Mouse (Mus musculus): ENCODE measurements at regions not wholly inside any gene's neighbourhood (a gene's known extent, or its start where the extent isn't known, plus 50 kb on each side); places are given as distances from the start of the nearest gene placed in this dataset.
A peak's percentile ranks its signal among the peaks of the same experiment; 100 is the strongest.

- DNase-seq (ENCODE audit: low spot score in 2 of 2), result no peak
Observed at GRCm38 (mm10) chr17:72993134-72993533, 75.0 kb downstream of the Lbh start.

- no peak for DNase-seq (ENCODE audit: low spot score in 2 of 2)
Observed at GRCm38 (mm10) chr17:72993626-72994025, 75.5 kb downstream of the Lbh start.

- DNase-seq (ENCODE audit: low spot score in 2 of 2), result no peak
Observed at GRCm38 (mm10) chr17:72996539-72996938, 78.4 kb downstream of the Lbh start.

- DNase-seq (ENCODE audit: low spot score in 2 of 2), result no peak
Observed at GRCm38 (mm10) chr17:72997301-72997921, 79.3 kb downstream of the Lbh start.

GRCm38 (mm10) chr17:73005100-73005499, 87.0 kb downstream of the Lbh start:
- no peak for DNase-seq (ENCODE audit: low spot score in 2 of 2)

- DNase-seq (ENCODE audit: low spot score in 2 of 2), result peak; percentile 56 to 58
Observed at GRCm38 (mm10) chr17:73008901-73009300, 90.8 kb downstream of the Lbh start.

- no peak for DNase-seq (ENCODE audit: low spot score in 2 of 2)
Observed at GRCm38 (mm10) chr17:73009962-73010361, 91.9 kb downstream of the Lbh start.

- DNase-seq (ENCODE audit: low spot score in 2 of 2), result no peak
Observed at GRCm38 (mm10) chr17:73012356-73012755, 94.3 kb downstream of the Lbh start.

GRCm38 (mm10) chr17:73012954-73013353, 94.8 kb upstream of the Lclat1 start:
- DNase-seq (ENCODE audit: low spot score in 2 of 2), result no peak

- no peak for DNase-seq (ENCODE audit: low spot score in 2 of 2)
Observed at GRCm38 (mm10) chr17:73014090-73014853, 93.5 kb upstream of the Lclat1 start.

- no peak for DNase-seq (ENCODE audit: low spot score in 2 of 2)
Observed at GRCm38 (mm10) chr17:73017173-73017572, 90.6 kb upstream of the Lclat1 start.

GRCm38 (mm10) chr17:73022630-73023051, 85.1 kb upstream of the Lclat1 start:
- peak in 1 of 2 experiments; percentile 44 for DNase-seq (ENCODE audit: low spot score in 2 of 2)

GRCm38 (mm10) chr17:73023362-73024107, 84.2 kb upstream of the Lclat1 start:
- no peak for DNase-seq (ENCODE audit: low spot score in 2 of 2)

GRCm38 (mm10) chr17:73027122-73027521, 80.7 kb upstream of the Lclat1 start:
- no peak for DNase-seq (ENCODE audit: low spot score in 2 of 2)

GRCm38 (mm10) chr17:73031796-73032195, 76.0 kb upstream of the Lclat1 start:
- no peak for DNase-seq (ENCODE audit: low spot score in 2 of 2)

GRCm38 (mm10) chr17:73032326-73032725, 75.5 kb upstream of the Lclat1 start:
- no peak for DNase-seq (ENCODE audit: low spot score in 2 of 2)

- DNase-seq (ENCODE audit: low spot score in 2 of 2), result no peak
Observed at GRCm38 (mm10) chr17:73034420-73034819, 73.4 kb upstream of the Lclat1 start.

GRCm38 (mm10) chr17:73034981-73035481, 72.8 kb upstream of the Lclat1 start:
- no peak for DNase-seq (ENCODE audit: low spot score in 2 of 2)

GRCm38 (mm10) chr17:73036845-73037244, 70.9 kb upstream of the Lclat1 start:
- no peak for DNase-seq (ENCODE audit: low spot score in 2 of 2)

GRCm38 (mm10) chr17:73038586-73038985, 69.2 kb upstream of the Lclat1 start:
- no peak for DNase-seq (ENCODE audit: low spot score in 2 of 2)

- no peak for DNase-seq (ENCODE audit: low spot score in 2 of 2)
Observed at GRCm38 (mm10) chr17:73044918-73045580, 62.7 kb upstream of the Lclat1 start.
